Mouse (Mus musculus): Measurements from ENCODE around the gene Crtc1.

DNA sequence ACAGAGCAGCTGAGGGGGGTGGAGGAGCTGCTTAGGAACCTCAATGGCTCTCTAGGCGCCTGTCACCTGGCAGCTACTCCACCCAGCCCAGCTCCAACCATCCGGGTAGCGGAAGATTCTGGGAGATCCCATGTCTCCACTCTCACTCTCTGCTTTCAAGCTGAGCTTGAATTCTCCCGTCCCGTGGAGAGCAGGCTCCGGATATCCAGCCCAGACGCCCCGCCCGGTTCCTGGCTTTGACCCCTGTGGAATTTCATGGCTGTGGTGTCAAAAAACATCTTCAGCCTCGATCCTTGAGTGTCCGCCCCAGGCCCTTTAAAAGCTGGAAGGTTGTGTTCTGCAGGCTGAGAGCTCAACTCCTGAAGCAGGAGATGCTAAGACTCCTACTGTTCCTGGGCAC is 27.4 kb upstream of the Crtc1 start:
- TF ChIP-seq POLR2A (IDR thresholded peaks at IDR 0.05; ENCODE audit: extremely low read depth, insufficient read depth, low read length), result no peak
- TF ChIP-seq CTCF (IDR thresholded peaks at IDR 0.05; ENCODE audit: extremely low read depth, insufficient read depth, low read length), result no peak

Data from cortical plate, adult 2 months (tissue).